Mouse (Mus musculus): ENCODE data around the gene Tmem50b. TPM values are rescaled to one million over a fixed set of nuclear protein-coding genes. Genes with fewer than 3 reads are reported as not detected.
"Not testable (repeated sequence)": the region's sequence is repeated elsewhere in the genome, so short reads cannot be mapped to it uniquely, and the experiment has no call there.

The Tmem50b gene
- polyA plus RNA-seq, 1 experiment from 2014 or later = 60.8 TPM

DNA sequence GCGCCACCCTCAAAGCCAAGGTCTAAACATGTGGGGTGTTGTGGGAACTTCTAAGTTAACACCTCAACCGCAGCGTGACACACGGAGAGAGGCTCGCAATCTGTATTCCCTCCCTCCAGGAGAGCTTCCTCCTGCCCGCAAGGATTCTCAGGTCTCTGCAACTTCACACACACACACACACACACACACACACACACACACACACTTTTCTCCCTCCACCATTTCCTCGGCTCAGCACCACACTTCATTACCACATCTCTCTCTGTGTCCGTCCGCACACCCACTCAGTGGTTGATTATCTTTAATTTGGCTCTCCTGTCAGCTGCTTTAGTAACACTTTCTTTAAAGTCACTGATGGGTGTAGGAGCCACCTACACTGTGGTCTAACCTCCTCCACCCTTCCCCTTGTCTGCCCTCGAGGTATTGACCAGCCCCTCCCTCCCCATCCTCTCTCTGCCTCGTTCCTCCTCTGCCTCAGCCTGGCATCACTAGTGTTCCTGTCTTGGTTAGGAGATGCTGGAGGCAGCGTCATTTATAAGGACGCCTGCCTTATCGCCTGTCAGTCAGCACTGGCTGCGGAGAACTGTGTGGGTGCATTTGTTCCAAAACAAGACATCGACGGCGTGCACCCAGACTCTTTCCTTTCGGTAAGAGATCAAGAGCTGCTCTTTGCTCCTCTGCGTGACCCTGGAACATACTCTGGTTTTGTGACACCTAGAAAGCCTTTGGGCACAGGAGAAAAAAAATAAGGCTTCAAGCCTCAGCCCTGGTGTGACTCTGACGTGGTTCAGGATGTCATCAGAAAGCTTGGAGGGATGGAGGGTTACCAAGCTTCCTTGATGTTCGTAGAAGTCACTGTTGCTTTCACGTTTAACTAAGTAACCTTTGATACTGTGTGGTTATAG, 64.3 kb downstream of the Tmem50b start:
- no peak overlapping the region for H3K9ac ChIP-seq (ENCODE audit: low read length)
- no peak overlapping the region for H3K4me3 ChIP-seq (ENCODE audit: low read depth, low read length)
- H3K9me3 ChIP-seq (ENCODE audit: control insufficient read depth, low read length) = no peaks in the 10 kb centered on the region
- TF ChIP-seq CTCF (IDR thresholded peaks at IDR 0.05; ENCODE audit: low read depth) (peak; percentile 4; the same call in 1 of the 2 replicates), EP300 (optimal IDR thresholded peaks at IDR 0.05) (no peak)
- H3K27me3 ChIP-seq (ENCODE audit: control insufficient read depth, insufficient read depth, low read length) = no peaks in the 10 kb centered on the region
- H3K36me3 ChIP-seq (ENCODE audit: control insufficient read depth, insufficient read depth, low read length) = no peaks in the 10 kb centered on the region
- H3K4me2 ChIP-seq (replicated peaks; ENCODE audit: low read depth) = no peak overlapping the region
- H3K4me1 ChIP-seq (replicated peaks; ENCODE audit: control insufficient read depth, insufficient read depth) = no peaks in the 10 kb centered on the region
- no peak for ATAC-seq (ENCODE audit: low FRiP score, low TSS enrichment)
- no peak for DNase-seq (ENCODE audit: low spot score)
- H3K27ac ChIP-seq (replicated peaks) = no peak overlapping the region
- WGBS = 59% methylated on average over 23 of the region's 23 CpGs

DNA sequence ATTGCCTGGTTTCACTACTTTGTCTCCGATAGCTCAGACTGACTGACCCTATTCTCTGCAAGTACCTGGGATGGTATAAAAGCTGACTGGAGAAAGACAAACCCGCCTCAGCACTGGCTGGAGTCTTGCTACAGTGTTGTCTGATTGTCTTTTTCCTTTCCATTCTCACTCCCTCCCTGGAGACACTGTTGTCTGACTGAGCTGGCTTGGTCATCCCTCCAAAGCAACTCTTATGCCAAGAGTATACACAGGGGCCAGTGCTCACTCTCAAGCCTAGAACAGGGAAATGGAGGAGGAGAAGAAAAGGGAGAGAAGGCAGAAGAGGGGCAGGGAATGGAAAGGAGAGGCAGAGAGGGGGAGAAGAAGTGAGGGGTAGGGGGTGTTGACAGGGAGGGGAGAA, 65.2 kb downstream of the Tmem50b start:
- 36% methylated on average over 2 of the region's 2 CpGs for WGBS
- no peak for ATAC-seq (ENCODE audit: low FRiP score, low TSS enrichment)
- no peaks in the 10 kb centered on the region for H3K27me3 ChIP-seq (ENCODE audit: control insufficient read depth, insufficient read depth, low read length)

DNA sequence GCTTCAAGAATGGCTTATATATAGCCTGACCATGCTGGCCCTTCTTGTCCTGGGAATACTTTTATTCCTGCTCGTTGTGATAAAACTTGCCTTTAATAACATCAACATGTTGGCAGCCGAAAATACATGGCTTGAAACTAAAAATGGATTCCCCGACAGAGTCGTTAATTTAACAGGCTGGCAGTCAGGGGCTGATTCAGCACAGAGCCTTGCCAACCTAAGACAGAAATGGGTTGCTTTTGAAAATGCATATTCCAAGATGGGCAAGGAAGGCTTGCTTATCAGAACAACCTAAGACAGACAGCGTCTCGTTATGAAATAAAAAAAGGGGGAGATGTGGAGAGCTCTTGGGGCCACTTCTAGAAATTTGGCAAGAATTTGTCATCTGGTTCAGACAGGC, 65.7 kb downstream of the Tmem50b start:
- Histone ChIP-seq H3K36me3 (ENCODE audit: control insufficient read depth, insufficient read depth, low read length) (no peaks in the 10 kb centered on the region), H3K9me3 (ENCODE audit: control insufficient read depth, low read length) (no peaks in the 10 kb centered on the region), H3K9ac (ENCODE audit: low read length) (no peak overlapping the region), H3K4me2 (replicated peaks; ENCODE audit: low read depth) (no peak overlapping the region), H3K4me1 (replicated peaks; ENCODE audit: control insufficient read depth, insufficient read depth) (no peaks in the 10 kb centered on the region), H3K27ac (replicated peaks) (no peak overlapping the region), H3K27me3 (ENCODE audit: control insufficient read depth, insufficient read depth, low read length) (no peaks in the 10 kb centered on the region), H3K4me3 (ENCODE audit: low read depth, low read length) (no peak overlapping the region)
- TF ChIP-seq EP300 (optimal IDR thresholded peaks at IDR 0.05) = no peak
- no peak for TF ChIP-seq CTCF (IDR thresholded peaks at IDR 0.05; ENCODE audit: low read depth)
- 69% methylated on average over 6 of the region's 6 CpGs for WGBS
- no peak for DNase-seq (ENCODE audit: low spot score)
- no peak for ATAC-seq (ENCODE audit: low FRiP score, low TSS enrichment)

More for the DNA sequence above, 65.2 kb downstream of the Tmem50b start:
- H3K9ac ChIP-seq (ENCODE audit: low read length) = no peak overlapping the region
- DNase-seq (ENCODE audit: low spot score) = no peak
- H3K36me3 ChIP-seq (ENCODE audit: control insufficient read depth, insufficient read depth, low read length) = no peaks in the 10 kb centered on the region
- no peak overlapping the region for H3K27ac ChIP-seq (replicated peaks)
- no peak for TF ChIP-seq EP300 (optimal IDR thresholded peaks at IDR 0.05)
- no peak for TF ChIP-seq CTCF (IDR thresholded peaks at IDR 0.05; ENCODE audit: low read depth)
- no peak overlapping the region for H3K4me3 ChIP-seq (ENCODE audit: low read depth, low read length)
- H3K4me2 ChIP-seq (replicated peaks; ENCODE audit: low read depth) = no peak overlapping the region
- H3K9me3 ChIP-seq (ENCODE audit: control insufficient read depth, low read length) = no peaks in the 10 kb centered on the region
- H3K4me1 ChIP-seq (replicated peaks; ENCODE audit: control insufficient read depth, insufficient read depth) = no peaks in the 10 kb centered on the region

DNA sequence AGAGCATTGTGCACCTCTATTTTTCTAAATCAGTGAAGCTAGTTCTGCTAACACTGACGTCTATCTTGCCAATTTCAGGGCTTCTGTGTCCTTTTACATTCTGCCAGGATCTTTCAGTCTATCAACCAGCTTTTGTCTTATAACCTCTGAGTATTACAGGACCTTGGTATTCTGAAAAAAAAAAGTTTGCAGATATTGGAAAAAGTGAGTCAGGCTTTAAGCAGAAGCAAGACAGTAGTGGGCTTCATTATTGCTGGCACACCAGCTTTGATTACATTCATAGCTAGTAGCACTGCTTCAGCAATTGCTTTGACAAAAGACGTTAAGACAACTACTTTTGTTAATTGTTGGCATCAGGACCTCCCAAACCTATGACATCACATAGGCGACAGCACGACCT, 66.8 kb downstream of the Tmem50b start:
- not testable (repeated sequence) for H3K4me1 ChIP-seq (replicated peaks; ENCODE audit: control insufficient read depth, insufficient read depth); DNase-seq (ENCODE audit: low spot score); H3K27ac ChIP-seq (replicated peaks); H3K9ac ChIP-seq (ENCODE audit: low read length); H3K4me3 ChIP-seq (ENCODE audit: low read depth, low read length); ATAC-seq (ENCODE audit: low FRiP score, low TSS enrichment); H3K9me3 ChIP-seq (ENCODE audit: control insufficient read depth, low read length); H3K36me3 ChIP-seq (ENCODE audit: control insufficient read depth, insufficient read depth, low read length); H3K4me2 ChIP-seq (replicated peaks; ENCODE audit: low read depth); H3K27me3 ChIP-seq (ENCODE audit: control insufficient read depth, insufficient read depth, low read length)
- WGBS = 76% methylated on average over 4 of the region's 4 CpGs

DNA sequence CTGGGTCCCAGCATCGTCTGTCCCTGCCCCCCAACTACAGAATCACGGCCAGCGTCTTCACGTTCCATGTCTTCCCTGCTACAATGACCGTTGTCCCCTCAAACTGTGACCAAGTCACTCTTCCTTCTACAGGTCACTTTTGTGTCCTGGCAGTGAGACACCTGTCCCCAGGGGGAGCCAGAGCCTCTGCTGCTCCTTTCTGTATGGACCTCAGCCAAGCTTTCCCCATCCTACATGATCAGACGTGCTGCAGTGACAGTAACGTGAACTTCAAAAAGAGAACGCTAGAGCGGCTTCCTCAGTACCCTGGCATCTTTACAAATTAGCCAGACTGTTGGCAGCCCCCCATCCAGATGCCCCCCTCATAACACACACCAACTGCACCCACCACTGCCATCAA, 69.0 kb downstream of the Tmem50b start:
- no peak for DNase-seq (ENCODE audit: low spot score)
- Histone ChIP-seq H3K4me1 (replicated peaks; ENCODE audit: control insufficient read depth, insufficient read depth) (no peaks in the 10 kb centered on the region), H3K4me2 (replicated peaks; ENCODE audit: low read depth) (no peak overlapping the region), H3K27ac (replicated peaks) (no peak overlapping the region), H3K9me3 (ENCODE audit: control insufficient read depth, low read length) (no peaks in the 10 kb centered on the region), H3K9ac (ENCODE audit: low read length) (no peak overlapping the region), H3K27me3 (ENCODE audit: control insufficient read depth, insufficient read depth, low read length) (no peaks in the 10 kb centered on the region), H3K36me3 (ENCODE audit: control insufficient read depth, insufficient read depth, low read length) (no peaks in the 10 kb centered on the region), H3K4me3 (ENCODE audit: low read depth, low read length) (no peak overlapping the region)
- peak; percentile 47 for TF ChIP-seq CTCF (IDR thresholded peaks at IDR 0.05; ENCODE audit: low read depth)
- no peak for TF ChIP-seq EP300 (optimal IDR thresholded peaks at IDR 0.05)
- WGBS = 81% methylated on average over 9 of the region's 9 CpGs
- no peak for ATAC-seq (ENCODE audit: low FRiP score, low TSS enrichment)

DNA sequence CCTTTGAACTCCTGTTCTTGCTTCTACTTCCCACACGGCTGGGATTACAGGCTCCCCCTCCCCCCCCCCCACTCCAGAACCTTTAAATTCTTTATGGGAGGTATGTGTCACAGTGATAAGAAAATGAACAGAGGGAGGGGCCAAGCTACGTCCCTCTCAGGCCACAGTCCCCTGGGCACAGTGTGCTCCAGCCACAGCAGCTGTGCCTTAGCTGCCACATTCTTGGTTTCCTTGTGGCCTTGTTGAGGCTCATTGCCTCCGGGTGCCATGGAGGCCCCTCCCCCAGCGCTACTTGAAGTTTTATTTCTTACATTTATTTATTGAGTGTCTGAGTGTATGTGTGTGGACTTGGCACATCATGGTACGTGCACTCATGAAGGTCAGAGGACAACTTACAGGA, 70.1 kb downstream of the Tmem50b start:
- TF ChIP-seq CTCF (IDR thresholded peaks at IDR 0.05; ENCODE audit: low read depth) = no peak
- Histone ChIP-seq H3K27me3 (ENCODE audit: control insufficient read depth, insufficient read depth, low read length) (no peaks in the 10 kb centered on the region), H3K36me3 (ENCODE audit: control insufficient read depth, insufficient read depth, low read length) (no peaks in the 10 kb centered on the region), H3K4me1 (replicated peaks; ENCODE audit: control insufficient read depth, insufficient read depth) (no peaks in the 10 kb centered on the region), H3K9ac (ENCODE audit: low read length) (no peak overlapping the region), H3K9me3 (ENCODE audit: control insufficient read depth, low read length) (no peaks in the 10 kb centered on the region), H3K27ac (replicated peaks) (no peak overlapping the region), H3K4me3 (ENCODE audit: low read depth, low read length) (no peak overlapping the region), H3K4me2 (replicated peaks; ENCODE audit: low read depth) (no peak overlapping the region)
- 49% methylated on average over 5 of the region's 5 CpGs for WGBS
- DNase-seq (ENCODE audit: low spot score) (no peak), ATAC-seq (ENCODE audit: low FRiP score, low TSS enrichment) (peak; percentile 35; the same call in 1 of the 2 replicates)

Data from stomach, postnatal 0 days (tissue).